Mouse (Mus musculus): ENCODE measurements around the gene Cttnbp2nl. TPM values are rescaled to one million over a fixed set of nuclear protein-coding genes. Genes with fewer than 3 reads are reported as not detected.

The Cttnbp2nl gene
- total RNA-seq, 2 experiments from 2014 or later, result 18.8 to 27.5 TPM

- no peak for DNase-seq (ENCODE audit: low spot score in 2 of 2)
These were observed 7.0 kb upstream of the Cttnbp2nl start for GRCm38 (mm10) chr3:105059911-105060310.

- peak; percentile 76 to 82 for DNase-seq (ENCODE audit: low spot score in 2 of 2)
These were observed 5.9 kb upstream of the Cttnbp2nl start for GRCm38 (mm10) chr3:105058627-105059513.

- DNase-seq (ENCODE audit: low spot score in 2 of 2), result no peak
These were observed 2.7 kb upstream of the Cttnbp2nl start for GRCm38 (mm10) chr3:105055666-105056065.

- peak; percentile 45 to 52 for DNase-seq (ENCODE audit: low spot score in 2 of 2)
These were observed 2.0 kb upstream of the Cttnbp2nl start for GRCm38 (mm10) chr3:105054952-105055351.

GRCm38 (mm10) chr3:105053698-105054001, 704 bp upstream of the Cttnbp2nl start:
- DNase-seq (ENCODE audit: low spot score in 2 of 2), result no peak

GRCm38 (mm10) chr3:105052171-105052936, 592 bp downstream of the Cttnbp2nl start:
- DNase-seq (ENCODE audit: low spot score in 2 of 2), result no peak

GRCm38 (mm10) chr3:105051103-105051502, 1.8 kb downstream of the Cttnbp2nl start:
- no peak for DNase-seq (ENCODE audit: low spot score in 2 of 2)

GRCm38 (mm10) chr3:105049848-105050247, 3.1 kb downstream of the Cttnbp2nl start:
- no peak for DNase-seq (ENCODE audit: low spot score in 2 of 2)

- DNase-seq (ENCODE audit: low spot score in 2 of 2), result no peak
These were observed 5.3 kb downstream of the Cttnbp2nl start for GRCm38 (mm10) chr3:105047616-105048015.

GRCm38 (mm10) chr3:105046870-105047269, 6.1 kb downstream of the Cttnbp2nl start:
- no peak for DNase-seq (ENCODE audit: low spot score in 2 of 2)

GRCm38 (mm10) chr3:105043746-105044145, 9.2 kb downstream of the Cttnbp2nl start:
- no peak for DNase-seq (ENCODE audit: low spot score in 2 of 2)

GRCm38 (mm10) chr3:105040983-105041625, 11.8 kb downstream of the Cttnbp2nl start:
- peak in 1 of 2 experiments; percentile 15 for DNase-seq (ENCODE audit: low spot score in 2 of 2)

- no peak for DNase-seq (ENCODE audit: low spot score in 2 of 2)
These were observed 12.9 kb downstream of the Cttnbp2nl start for GRCm38 (mm10) chr3:105040002-105040401.

GRCm38 (mm10) chr3:105037240-105037770, 15.6 kb downstream of the Cttnbp2nl start:
- no peak for DNase-seq (ENCODE audit: low spot score in 2 of 2)

GRCm38 (mm10) chr3:105036281-105036847, 16.6 kb downstream of the Cttnbp2nl start:
- DNase-seq (ENCODE audit: low spot score in 2 of 2), result no peak

GRCm38 (mm10) chr3:105023371-105024005, 29.5 kb downstream of the Cttnbp2nl start:
- DNase-seq (ENCODE audit: low spot score in 2 of 2), result no peak

- no peak for DNase-seq (ENCODE audit: low spot score in 2 of 2)
These were observed 32.9 kb downstream of the Cttnbp2nl start for GRCm38 (mm10) chr3:105019826-105020692.

GRCm38 (mm10) chr3:105018783-105019105, 34.2 kb downstream of the Cttnbp2nl start:
- DNase-seq (ENCODE audit: low spot score in 2 of 2), result no peak

GRCm38 (mm10) chr3:105018085-105018782, 34.7 kb downstream of the Cttnbp2nl start:
- no peak for DNase-seq (ENCODE audit: low spot score in 2 of 2)

Data from adrenal gland, adult 18-20 months (tissue).